Mouse (Mus musculus) liver, adult 2 months (tissue): Measurements from ENCODE around the gene Sh2b3. TPM values are rescaled to one million over a fixed set of nuclear protein-coding genes. Genes with fewer than 3 reads are reported as not detected.
A peak's percentile ranks its signal among the peaks of the same experiment; 100 is the strongest.

Experiments used
- DNase-seq: peaks from one replicate; pipeline ENCODE4 v3.0.0-alpha.2; 2011; ENCODE audit warnings: low read depth, low spot score; ENCODE audit errors: extremely low read depth
- H3K27ac ChIP-seq: fragments of 200-500 bp; replicated peaks from 2 replicates; pipeline ENCODE4 v1.5.1; 2012; ENCODE audit warnings: low read depth, mild to moderate bottlenecking, control low read depth, inconsistent platforms, low read length; ENCODE audit not compliant: insufficient read depth
- H3K27me3 ChIP-seq: fragments of 200-500 bp; 2 replicates; pipeline ENCODE4 v1.6.1; 2012; ENCODE audit warnings: mild to moderate bottlenecking, moderate library complexity, low read length, inconsistent platforms; ENCODE audit not compliant: control insufficient read depth, insufficient read depth
- H3K36me3 ChIP-seq: fragments of 200-500 bp; 2 replicates; pipeline ENCODE4 v1.6.1; 2012; ENCODE audit warnings: low read length, inconsistent platforms; ENCODE audit not compliant: control insufficient read depth, insufficient read depth
- H3K4me1 ChIP-seq: fragments of 200-500 bp; 2 replicates; pipeline ENCODE4 v1.6.1; 2011; ENCODE audit warnings: low read length; ENCODE audit not compliant: control insufficient read depth, insufficient read depth
- H3K4me3 ChIP-seq: fragments of 200-500 bp; 2 replicates; pipeline ENCODE4 v1.5.1; 2011; ENCODE audit warnings: low read depth, mild to moderate bottlenecking, control low read depth, low read length, moderate library complexity; ENCODE audit not compliant: insufficient read depth
- H3K79me2 ChIP-seq: fragments of 200-500 bp; 2 replicates; pipeline ENCODE4 v1.6.1; 2012; ENCODE audit warnings: inconsistent platforms, mild to moderate bottlenecking, low read length, moderate library complexity; ENCODE audit not compliant: control insufficient read depth, insufficient read depth
- H3K9ac ChIP-seq: fragments of 200-500 bp; 2 replicates; pipeline ENCODE4 v1.6.1; 2012; ENCODE audit warnings: low read depth, mild to moderate bottlenecking, control low read depth, inconsistent platforms, low read length
- CTCF ChIP-seq: fragments of 200-500 bp; IDR thresholded peaks from 2 replicates; pipeline ENCODE4 v1.5.1; 2011; ENCODE audit warnings: low read depth, low read length, control low read depth
- POLR2A ChIP-seq: fragments of 200-500 bp; IDR thresholded peaks from 2 replicates; pipeline ENCODE4 v1.6.1; 2011; ENCODE audit warnings: low read length, control low read depth; ENCODE audit not compliant: insufficient read depth; ENCODE audit errors: extremely low read depth
- WGBS: fragments of 180-500 bp; shearing (Covaris S2); methylation state at CpG from one replicate; pipeline ENCODE4 v1.1.7; 2018; 5-methylcytosine and 5-hydroxymethylcytosine counted together
- polyA plus RNA-seq: library from polyadenylated mRNA; depleted of rRNA; stranded (reverse); fragments of >200 nt; gene quantifications from 2 replicates; pipeline ENCODE4 v1.2.3, GENCODE M21; 2012
- total RNA-seq: library from RNA; depleted of rRNA; stranded (reverse); fragments of >200 nt; gene quantifications from 2 replicates; pipeline ENCODE4 v1.2.3, GENCODE M21; 2014

Gene Sh2b3
- total and polyA plus RNA-seq, 2 experiments: 7.0 to 14.2 TPM

GRCm38 (mm10) chr5:121791026-121791425, 46.4 kb downstream of the Sh2b3 start:
- no peak for TF ChIP-seq CTCF
- Histone ChIP-seq H3K27ac (no peak overlapping the region), H3K36me3 (peaks cover 73% of the 10 kb centered on the region), H3K4me3 (no peak overlapping the region), H3K4me1 (no peaks in the 10 kb centered on the region), H3K27me3 (no peaks in the 10 kb centered on the region), H3K79me2 (no peaks in the 10 kb centered on the region; the same call in 1 of the 2 replicates), H3K9ac (no peak overlapping the region)
- no peak for DNase-seq
- 90% methylated on average over 5 of the region's 5 CpGs for WGBS

- Histone ChIP-seq H3K4me3 (no peak overlapping the region), H3K27me3 (no peaks in the 10 kb centered on the region), H3K79me2 (peaks cover 4% of the 10 kb centered on the region; the same call in 1 of the 2 replicates), H3K9ac (no peak overlapping the region), H3K36me3 (peaks cover 56% of the 10 kb centered on the region), H3K27ac (no peak overlapping the region), H3K4me1 (no peaks in the 10 kb centered on the region)
- WGBS: 67% methylated on average over 10 of the region's 10 CpGs
- DNase-seq: peak; percentile 37
- TF ChIP-seq POLR2A (no peak), CTCF (no peak)
Observed at GRCm38 (mm10) chr5:121783862-121784500, 53.5 kb downstream of the Sh2b3 start.

GRCm38 (mm10) chr5:121782467-121782866, 55.0 kb downstream of the Sh2b3 start:
- Histone ChIP-seq H3K36me3 (peaks cover 61% of the 10 kb centered on the region), H3K27me3 (no peaks in the 10 kb centered on the region), H3K27ac (no peak overlapping the region), H3K4me1 (no peaks in the 10 kb centered on the region), H3K4me3 (no peak overlapping the region), H3K79me2 (peaks cover 5% of the 10 kb centered on the region; the same call in 1 of the 2 replicates), H3K9ac (no peak overlapping the region)
- WGBS: 73% methylated on average over 4 of the region's 4 CpGs
- no peak for TF ChIP-seq CTCF
- DNase-seq: no peak

- Histone ChIP-seq H3K27ac (no peak overlapping the region), H3K9ac (no peak overlapping the region), H3K4me3 (no peak overlapping the region), H3K4me1 (no peaks in the 10 kb centered on the region), H3K27me3 (no peaks in the 10 kb centered on the region), H3K36me3 (peaks cover 60% of the 10 kb centered on the region), H3K79me2 (peaks cover 10% of the 10 kb centered on the region)
- TF ChIP-seq POLR2A: no peak
- TF ChIP-seq CTCF: no peak
- no peak for DNase-seq
- 80% methylated on average over 5 of the region's 5 CpGs for WGBS
Observed at GRCm38 (mm10) chr5:121780180-121780579, 57.3 kb downstream of the Sh2b3 start.

GRCm38 (mm10) chr5:121778485-121779119, 58.8 kb downstream of the Sh2b3 start:
- TF ChIP-seq POLR2A: no peak
- TF ChIP-seq CTCF: no peak
- H3K9ac ChIP-seq: no peak overlapping the region
- peaks cover 10% of the 10 kb centered on the region for H3K79me2 ChIP-seq
- peaks cover 60% of the 10 kb centered on the region for H3K36me3 ChIP-seq
- no peaks in the 10 kb centered on the region for H3K4me1 ChIP-seq
- 87% methylated on average over 7 of the region's 7 CpGs for WGBS
- no peak for DNase-seq
- no peak overlapping the region for H3K4me3 ChIP-seq
- H3K27me3 ChIP-seq: no peaks in the 10 kb centered on the region
- H3K27ac ChIP-seq: no peak overlapping the region

GRCm38 (mm10) chr5:121771611-121772010, 65.8 kb downstream of the Sh2b3 start:
- Histone ChIP-seq H3K36me3 (peaks cover 57% of the 10 kb centered on the region), H3K27me3 (no peaks in the 10 kb centered on the region), H3K4me3 (no peak overlapping the region), H3K27ac (no peak overlapping the region), H3K4me1 (no peaks in the 10 kb centered on the region), H3K9ac (no peak overlapping the region), H3K79me2 (peaks cover 30% of the 10 kb centered on the region)
- WGBS: 95% methylated on average over 3 of the region's 3 CpGs
- no peak for DNase-seq
- TF ChIP-seq CTCF (no peak), POLR2A (no peak)
